Mouse (Mus musculus): ENCODE data around the gene Gm21440. TPM values are rescaled to one million over a fixed set of nuclear protein-coding genes. Genes with fewer than 3 reads are reported as not detected.
"Not testable (repeated sequence)": the region's sequence is repeated elsewhere in the genome, so short reads cannot be mapped to it uniquely, and the experiment has no call there.

Gm21440 gene
- not detected for total RNA-seq (2021)
- long read RNA-seq, experiment 1: 0 reads
- long read RNA-seq, experiment 2: 0 reads

DNA sequence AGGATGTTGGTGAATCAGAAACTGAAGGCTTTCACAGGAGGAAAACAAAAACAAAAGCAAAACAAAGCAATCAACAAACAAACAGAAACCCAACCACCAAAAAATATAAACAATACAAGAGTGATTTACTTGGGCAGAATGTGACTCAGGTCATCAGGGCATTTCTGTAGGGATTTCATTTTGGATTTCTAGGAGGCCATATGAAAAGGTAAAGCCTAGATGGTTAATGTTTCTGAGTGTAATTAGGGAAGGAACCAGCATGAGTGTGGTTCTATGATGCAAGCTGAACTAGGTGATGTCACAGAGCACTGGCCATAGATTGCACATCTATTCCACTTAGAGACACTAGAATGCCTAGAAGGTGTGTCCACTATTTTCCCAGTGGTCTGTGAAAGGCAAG, at the start of gene Gm21440, which contains the start of gene Gm21454:
Gm21440 (plus strand) TSS at position 301 of the 400 bp plus-strand sequence.
Gm21454 (plus strand) TSS at position 352 of the 400 bp plus-strand sequence.
- not testable (repeated sequence) for DNase-seq (ENCODE audit: low spot score in 2 of 2)

DNA sequence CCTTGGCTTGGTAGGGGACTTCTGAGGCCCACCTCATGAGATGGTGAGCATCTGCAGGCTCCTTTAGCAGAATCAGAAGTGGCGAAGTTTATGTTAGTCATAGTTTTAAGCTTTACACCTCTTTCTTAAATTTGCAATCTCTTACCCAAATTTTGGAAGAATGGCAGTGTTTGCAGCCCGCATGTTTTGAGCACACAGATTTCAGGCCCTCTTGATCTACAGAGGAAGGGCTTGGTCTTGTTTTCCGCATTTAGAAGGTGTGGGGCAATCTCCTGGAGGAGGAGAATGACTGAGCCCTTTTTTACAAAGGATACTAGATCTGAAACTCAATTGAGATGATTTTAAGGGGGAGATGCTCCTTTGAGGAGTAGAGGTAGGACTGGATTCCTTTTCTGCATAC, 28.4 kb upstream of the Gm21440 start, which contains the start of gene Gm21828:
Gm21828 (minus strand) TSS at position 101 of the 400 bp plus-strand sequence.
- not testable (repeated sequence) for DNase-seq (ENCODE audit: low spot score in 2 of 2)

Other genes with a start within 250 kb of the Gm21440 start
- gene Gm20807, start 209.5 kb upstream of the Gm21440 start, total RNA-seq (2021): not detected
- not detected for gene Gm21891, start 118.9 kb upstream of the Gm21440 start, total RNA-seq (2021)
- gene Gm21425, start 90.4 kb upstream of the Gm21440 start, total RNA-seq (2021): not detected
- not detected for gene Gm21828, start 28.5 kb upstream of the Gm21440 start, total RNA-seq (2021)
- not detected for gene Gm21454, start 51 bp downstream of the Gm21440 start, total RNA-seq (2021)
- gene Gm21725, start 96.7 kb downstream of the Gm21440 start, total RNA-seq (2021): not detected
- gene Gm21866, start 213.2 kb downstream of the Gm21440 start, total RNA-seq (2021): not detected
- not detected for gene Gm20773, start 241.6 kb downstream of the Gm21440 start, total RNA-seq (2021)